Mouse (Mus musculus): Measurements from ENCODE around the gene Fam120c. TPM values are rescaled to one million over a fixed set of nuclear protein-coding genes. Genes with fewer than 3 reads are reported as not detected.
"Not testable (repeated sequence)": the region's sequence is repeated elsewhere in the genome, so short reads cannot be mapped to it uniquely, and the experiment has no call there.

Fam120c gene
- polyA plus RNA-seq, 2 experiments = 4.0 to 4.8 TPM

GRCm38 (mm10) chrX:151420791-151421190 lies 76.8 kb downstream of the Fam120c start:
- WGBS = 65% methylated on average over 1 of the region's 1 CpGs
- Histone ChIP-seq H3K4me1 (ENCODE audit: control insufficient read depth, insufficient read depth, low read length) (no peaks in the 10 kb centered on the region), H3K4me3 (replicated peaks; ENCODE audit: low read length) (no peak overlapping the region), H3K9me3 (ENCODE audit: control insufficient read depth, low read length) (no peaks in the 10 kb centered on the region), H3K27me3 (ENCODE audit: control insufficient read depth, insufficient read depth, low read length) (no peaks in the 10 kb centered on the region), H3K36me3 (ENCODE audit: control insufficient read depth, insufficient read depth, low read length) (no peaks in the 10 kb centered on the region), H3K9ac (ENCODE audit: low read depth, low read length, severe bottlenecking) (no peak overlapping the region), H3K27ac (replicated peaks; ENCODE audit: low read depth, low read length) (no peak overlapping the region), H3K4me2 (replicated peaks; ENCODE audit: low read depth, low read length, severe bottlenecking) (no peak overlapping the region)
- ATAC-seq (ENCODE audit: low FRiP score, low read depth) (no peak), DNase-seq (ENCODE audit: low spot score) (no peak)
- no peak for TF ChIP-seq POLR2A (IDR thresholded peaks at IDR 0.05; ENCODE audit: borderline replicate concordance, extremely low read depth, insufficient read depth, insufficient read length)

GRCm38 (mm10) chrX:151443637-151444036 lies 99.7 kb downstream of the Fam120c start:
- no peak overlapping the region for H3K9ac ChIP-seq (ENCODE audit: low read depth, low read length, severe bottlenecking)
- no peak overlapping the region for H3K4me2 ChIP-seq (replicated peaks; ENCODE audit: low read depth, low read length, severe bottlenecking)
- ATAC-seq (ENCODE audit: low FRiP score, low read depth) (no peak), DNase-seq (ENCODE audit: low spot score) (no peak)
- H3K36me3 ChIP-seq (ENCODE audit: control insufficient read depth, insufficient read depth, low read length) = no peaks in the 10 kb centered on the region
- no peak overlapping the region for H3K4me3 ChIP-seq (replicated peaks; ENCODE audit: low read length)
- no peak overlapping the region for H3K27ac ChIP-seq (replicated peaks; ENCODE audit: low read depth, low read length)
- TF ChIP-seq POLR2A (IDR thresholded peaks at IDR 0.05; ENCODE audit: borderline replicate concordance, extremely low read depth, insufficient read depth, insufficient read length) = no peak
- H3K4me1 ChIP-seq (ENCODE audit: control insufficient read depth, insufficient read depth, low read length) = no peaks in the 10 kb centered on the region
- no peaks in the 10 kb centered on the region for H3K27me3 ChIP-seq (ENCODE audit: control insufficient read depth, insufficient read depth, low read length)
- no peaks in the 10 kb centered on the region for H3K9me3 ChIP-seq (ENCODE audit: control insufficient read depth, low read length)

- H3K4me2 ChIP-seq (replicated peaks; ENCODE audit: low read depth, low read length, severe bottlenecking) = no peak overlapping the region
- no peaks in the 10 kb centered on the region for H3K36me3 ChIP-seq (ENCODE audit: control insufficient read depth, insufficient read depth, low read length)
- no peak overlapping the region for H3K4me3 ChIP-seq (replicated peaks; ENCODE audit: low read length)
- H3K27ac ChIP-seq (replicated peaks; ENCODE audit: low read depth, low read length) = no peak overlapping the region
- DNase-seq (ENCODE audit: low spot score) (no peak), ATAC-seq (ENCODE audit: low FRiP score, low read depth) (no peak)
- WGBS = 90% methylated on average over 1 of the region's 1 CpGs
- no peaks in the 10 kb centered on the region for H3K4me1 ChIP-seq (ENCODE audit: control insufficient read depth, insufficient read depth, low read length)
- H3K9ac ChIP-seq (ENCODE audit: low read depth, low read length, severe bottlenecking) = no peak overlapping the region
- TF ChIP-seq POLR2A (IDR thresholded peaks at IDR 0.05; ENCODE audit: borderline replicate concordance, extremely low read depth, insufficient read depth, insufficient read length) = no peak
- no peaks in the 10 kb centered on the region for H3K9me3 ChIP-seq (ENCODE audit: control insufficient read depth, low read length)
- H3K27me3 ChIP-seq (ENCODE audit: control insufficient read depth, insufficient read depth, low read length) = no peaks in the 10 kb centered on the region
These were observed 100.2 kb downstream of the Fam120c start for GRCm38 (mm10) chrX:151444189-151444588.

GRCm38 (mm10) chrX:151488128-151488527 lies 144.2 kb downstream of the Fam120c start:
- H3K4me1 ChIP-seq (ENCODE audit: control insufficient read depth, insufficient read depth, low read length) = no peaks in the 10 kb centered on the region
- no peak overlapping the region for H3K9ac ChIP-seq (ENCODE audit: low read depth, low read length, severe bottlenecking)
- no peaks in the 10 kb centered on the region for H3K27me3 ChIP-seq (ENCODE audit: control insufficient read depth, insufficient read depth, low read length)
- WGBS = 80% methylated on average over 3 of the region's 3 CpGs
- no peak for ATAC-seq (ENCODE audit: low FRiP score, low read depth)
- DNase-seq (ENCODE audit: low spot score) = no peak
- H3K9me3 ChIP-seq (ENCODE audit: control insufficient read depth, low read length) = no peaks in the 10 kb centered on the region
- no peak overlapping the region for H3K4me2 ChIP-seq (replicated peaks; ENCODE audit: low read depth, low read length, severe bottlenecking)
- no peaks in the 10 kb centered on the region for H3K36me3 ChIP-seq (ENCODE audit: control insufficient read depth, insufficient read depth, low read length)
- no peak overlapping the region for H3K4me3 ChIP-seq (replicated peaks; ENCODE audit: low read length)
- no peak for TF ChIP-seq POLR2A (IDR thresholded peaks at IDR 0.05; ENCODE audit: borderline replicate concordance, extremely low read depth, insufficient read depth, insufficient read length)
- H3K27ac ChIP-seq (replicated peaks; ENCODE audit: low read depth, low read length) = no peak overlapping the region

- DNase-seq (ENCODE audit: low spot score); H3K27me3 ChIP-seq (ENCODE audit: control insufficient read depth, insufficient read depth, low read length): not testable (repeated sequence)
- WGBS = 89% methylated on average over 4 of the region's 4 CpGs
These were observed 149.3 kb downstream of the Fam120c start for GRCm38 (mm10) chrX:151493269-151493668.

GRCm38 (mm10) chrX:151496596-151496995 lies 152.6 kb downstream of the Fam120c start:
- no peak overlapping the region for H3K4me2 ChIP-seq (replicated peaks; ENCODE audit: low read depth, low read length, severe bottlenecking)
- no peak for TF ChIP-seq POLR2A (IDR thresholded peaks at IDR 0.05; ENCODE audit: borderline replicate concordance, extremely low read depth, insufficient read depth, insufficient read length)
- no peak overlapping the region for H3K9ac ChIP-seq (ENCODE audit: low read depth, low read length, severe bottlenecking)
- no peaks in the 10 kb centered on the region for H3K27me3 ChIP-seq (ENCODE audit: control insufficient read depth, insufficient read depth, low read length)
- H3K4me3 ChIP-seq (replicated peaks; ENCODE audit: low read length) = no peak overlapping the region
- no peak overlapping the region for H3K27ac ChIP-seq (replicated peaks; ENCODE audit: low read depth, low read length)
- no peak for ATAC-seq (ENCODE audit: low FRiP score, low read depth)
- no peak for DNase-seq (ENCODE audit: low spot score)
- no peaks in the 10 kb centered on the region for H3K36me3 ChIP-seq (ENCODE audit: control insufficient read depth, insufficient read depth, low read length)
- H3K4me1 ChIP-seq (ENCODE audit: control insufficient read depth, insufficient read depth, low read length) = no peaks in the 10 kb centered on the region
- no peaks in the 10 kb centered on the region for H3K9me3 ChIP-seq (ENCODE audit: control insufficient read depth, low read length)
- 89% methylated on average over 1 of the region's 1 CpGs for WGBS

More at GRCm38 (mm10) chrX:151493269-151493668, 149.3 kb downstream of the Fam120c start:
- ATAC-seq (ENCODE audit: low FRiP score, low read depth); H3K9me3 ChIP-seq (ENCODE audit: control insufficient read depth, low read length); H3K27ac ChIP-seq (replicated peaks; ENCODE audit: low read depth, low read length); H3K4me1 ChIP-seq (ENCODE audit: control insufficient read depth, insufficient read depth, low read length); H3K4me3 ChIP-seq (replicated peaks; ENCODE audit: low read length); H3K36me3 ChIP-seq (ENCODE audit: control insufficient read depth, insufficient read depth, low read length); H3K4me2 ChIP-seq (replicated peaks; ENCODE audit: low read depth, low read length, severe bottlenecking); H3K9ac ChIP-seq (ENCODE audit: low read depth, low read length, severe bottlenecking): not testable (repeated sequence)
